Mouse (Mus musculus): ENCODE results near the gene Notch2. TPM values are rescaled to one million over a fixed set of nuclear protein-coding genes. Genes with fewer than 3 reads are reported as not detected.

Notch2 gene
- total RNA-seq, 2 experiments from 2014 or later, result 8.7 to 10.3 TPM

DNA sequence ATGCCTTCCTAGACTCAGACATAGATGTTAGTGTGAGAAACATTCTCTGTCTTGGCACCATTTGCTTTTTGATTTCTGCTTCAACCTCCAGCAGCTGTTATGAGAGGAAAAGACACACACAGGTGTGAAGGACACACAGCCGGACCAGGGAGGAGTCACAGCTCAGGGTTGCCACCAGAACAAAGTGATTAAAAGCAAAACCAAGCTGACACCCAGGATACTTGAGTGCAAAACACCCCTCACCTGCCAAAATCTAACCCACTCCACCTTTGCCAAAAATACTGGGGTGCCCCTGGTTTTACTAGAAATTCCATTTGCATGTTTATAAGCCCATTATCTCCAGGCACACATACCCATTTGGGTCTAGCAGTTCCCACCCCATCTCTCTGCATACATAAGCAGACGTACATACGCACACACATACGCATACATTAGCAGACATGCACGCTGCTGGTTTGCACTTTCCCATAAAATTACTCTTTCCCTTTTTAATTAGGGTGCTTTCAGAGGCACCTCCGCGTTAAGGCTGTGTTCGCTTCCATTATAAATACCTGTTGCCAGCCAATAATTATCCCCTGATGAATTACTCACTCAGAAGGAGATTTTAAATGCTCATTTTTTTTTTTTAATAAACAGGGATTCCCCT, 7.2 kb upstream of the Notch2 start:
- DNase-seq, result no peak
- Histone ChIP-seq H3K4me3 (no peak overlapping the region), H3K27ac (no peak overlapping the region)
- TF ChIP-seq CTCF (IDR thresholded peaks at IDR 0.05), result no peak
- intact Hi-C loops (cut with DNase I), result no loop called here

- Histone ChIP-seq H3K4me3 (no peak overlapping the region), H3K27ac (no peak overlapping the region)
- no peak for TF ChIP-seq CTCF (IDR thresholded peaks at IDR 0.05)
- no peak for DNase-seq
- intact Hi-C loops (cut with DNase I), result no loop called here
Observed at GRCm38 (mm10) chr3:98006973-98007372, 6.4 kb upstream of the Notch2 start.

DNA sequence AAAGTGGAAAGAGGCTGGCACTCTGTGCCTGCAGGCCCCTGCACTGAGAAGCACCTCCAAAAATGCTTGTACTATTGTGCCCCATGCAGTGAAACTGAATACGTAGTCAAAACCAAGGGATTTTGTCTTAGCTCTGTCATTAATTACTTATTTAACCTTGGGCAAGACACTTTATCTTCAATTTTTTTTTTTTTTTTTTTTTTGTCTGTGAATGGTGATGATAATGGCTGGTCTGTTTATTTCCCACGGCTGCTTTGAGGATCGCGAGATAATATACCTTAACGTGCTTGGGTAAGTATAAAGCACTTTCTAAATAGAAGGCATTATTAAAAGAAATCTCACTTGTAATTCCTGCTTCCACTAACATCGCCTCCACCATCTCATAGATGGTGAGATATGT, 5.2 kb upstream of the Notch2 start:
- no peak for DNase-seq
- no peak for TF ChIP-seq CTCF (IDR thresholded peaks at IDR 0.05)

GRCm38 (mm10) chr3:98009190-98009840, 4.0 kb upstream of the Notch2 start:
- no peak for DNase-seq
- intact Hi-C loops (cut with DNase I), result no loop called here

More for the DNA sequence above, 5.2 kb upstream of the Notch2 start:
- intact Hi-C loops (cut with DNase I), result no loop called here
- no peak overlapping the region for H3K4me3 ChIP-seq
- H3K27ac ChIP-seq, result no peak overlapping the region

DNA sequence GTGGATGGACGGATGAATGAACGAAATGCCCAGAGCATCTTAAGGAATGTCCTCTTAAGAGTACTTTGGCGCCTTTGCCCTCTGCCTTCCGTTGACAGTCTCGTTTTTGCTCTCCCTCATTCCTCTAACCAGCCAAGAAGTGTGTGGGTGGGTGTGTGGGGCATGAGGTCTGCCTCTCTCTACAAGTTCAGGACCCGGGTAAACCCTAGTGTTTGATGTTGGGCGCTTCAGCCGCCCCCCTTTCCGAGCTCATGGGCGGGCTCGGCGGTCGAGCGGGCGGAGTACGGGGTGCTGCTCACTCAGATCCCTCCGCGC, 284 bp upstream of the Notch2 start:
- TF ChIP-seq CTCF (IDR thresholded peaks at IDR 0.05), result no peak
- Histone ChIP-seq H3K27ac (peak overlapping the region; percentile 94), H3K4me3 (peak overlapping the region; percentile 93)
- intact Hi-C loops (cut with DNase I), result loop anchor here (5.0 kb wide), 1 partner anchor 84 kb away; no protein-coding TSS in a partner anchor
- no peak for DNase-seq

More at GRCm38 (mm10) chr3:98009190-98009840, 4.0 kb upstream of the Notch2 start:
- Histone ChIP-seq H3K27ac (no peak overlapping the region), H3K4me3 (no peak overlapping the region)
- TF ChIP-seq CTCF (IDR thresholded peaks at IDR 0.05), result no peak

DNA sequence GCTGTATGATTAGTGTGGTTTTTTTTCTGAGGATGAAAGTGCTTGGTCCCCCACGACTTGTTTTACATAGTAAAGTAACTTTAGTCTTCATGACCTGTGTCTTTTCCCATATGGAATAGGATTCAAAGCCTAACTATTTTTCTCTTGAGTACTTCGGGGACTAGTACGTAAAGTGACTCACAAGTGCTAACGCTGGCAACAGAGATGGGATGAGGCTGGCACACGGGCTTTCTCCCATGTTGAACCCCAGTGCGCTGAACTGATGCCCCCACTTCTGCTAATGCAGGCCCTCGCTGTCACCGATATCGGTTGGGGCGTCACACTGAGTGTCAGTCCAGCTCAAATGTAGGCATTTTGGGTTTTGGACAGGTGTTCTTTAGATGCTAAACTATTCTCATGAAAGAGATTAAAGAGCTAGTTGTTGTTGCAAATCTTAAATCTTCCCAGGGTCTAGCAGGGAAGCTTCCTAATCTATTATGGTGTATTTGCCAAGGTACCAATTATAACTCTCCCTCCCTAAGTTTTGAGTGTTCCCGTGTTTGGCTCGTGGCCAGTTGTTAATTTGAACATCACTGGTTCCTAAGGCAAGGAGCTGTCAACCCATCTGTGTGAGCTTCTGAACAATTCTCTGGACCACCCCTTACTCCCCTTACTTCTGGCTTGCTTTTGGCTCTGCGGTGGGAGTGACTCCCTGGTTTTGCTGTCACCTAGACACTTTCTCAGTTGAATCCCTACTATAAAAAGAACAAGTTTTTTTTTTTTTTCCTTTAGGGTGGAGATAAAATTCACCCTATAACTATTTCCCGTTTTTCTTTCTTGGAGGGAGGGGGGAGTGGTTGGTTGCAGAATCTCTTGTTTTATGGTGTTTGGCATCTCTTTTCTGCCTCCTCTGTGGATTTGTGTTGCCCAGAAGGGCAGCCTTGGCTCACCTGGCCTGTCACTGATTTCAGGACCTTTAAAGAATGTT, 2.2 kb downstream of the Notch2 start:
- H3K4me3 ChIP-seq, result peak overlapping the region; percentile 93
- peak overlapping the region; percentile 52; the same call in 1 of the 2 replicates for H3K27ac ChIP-seq
- no peak for TF ChIP-seq CTCF (IDR thresholded peaks at IDR 0.05)
- DNase-seq, result no peak
- intact Hi-C loops (cut with DNase I), result no loop called here

GRCm38 (mm10) chr3:98016901-98017591, 3.7 kb downstream of the Notch2 start:
- intact Hi-C loops (cut with DNase I), result no loop called here
- H3K27ac ChIP-seq, result no peak overlapping the region
- DNase-seq, result no peak
- H3K4me3 ChIP-seq, result peak overlapping the region; percentile 8; the same call in 1 of the 2 replicates
- no peak for TF ChIP-seq CTCF (IDR thresholded peaks at IDR 0.05)

GRCm38 (mm10) chr3:98018187-98018586, 4.9 kb downstream of the Notch2 start:
- no peak for TF ChIP-seq CTCF (IDR thresholded peaks at IDR 0.05)
- no peak for DNase-seq
- Histone ChIP-seq H3K4me3 (no peak overlapping the region), H3K27ac (no peak overlapping the region)
- intact Hi-C loops (cut with DNase I), result no loop called here

DNA sequence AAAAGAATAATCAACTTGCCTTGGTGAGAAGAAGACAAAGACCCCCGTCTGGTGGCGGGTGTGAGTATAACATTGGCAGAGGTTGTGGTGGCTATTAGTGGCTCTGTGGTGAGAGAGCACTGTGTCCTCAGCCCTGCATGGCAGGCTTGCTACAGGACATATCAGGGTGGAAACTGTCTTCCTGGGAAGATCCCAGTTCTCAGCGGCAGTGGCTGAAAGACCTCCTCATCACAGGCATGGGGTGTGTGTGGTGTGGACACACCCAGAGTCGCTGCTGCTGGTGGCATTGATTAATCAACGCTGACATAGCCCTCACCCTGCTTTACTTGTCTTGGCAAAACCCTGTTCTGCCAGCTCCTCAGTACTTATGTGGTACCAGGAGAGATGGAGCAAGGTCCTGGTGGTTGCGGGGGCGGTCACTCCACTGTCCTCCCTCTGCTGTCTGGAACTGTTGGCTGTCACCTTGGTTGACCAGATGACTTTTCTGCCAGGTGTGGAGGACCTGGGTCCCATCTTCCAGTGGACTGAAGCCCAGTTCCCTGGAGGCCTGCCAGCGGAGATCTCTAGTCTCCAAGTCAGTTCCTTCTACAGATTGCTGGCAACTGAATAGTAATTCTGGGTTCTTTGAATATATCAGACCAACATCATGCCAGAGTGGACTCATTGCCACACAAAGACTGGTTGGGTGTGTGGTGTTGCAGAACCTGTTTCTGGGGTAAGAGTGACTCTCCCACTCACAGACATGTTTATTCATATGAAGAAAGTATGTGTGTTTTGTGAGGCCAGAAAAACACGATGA, 7.3 kb downstream of the Notch2 start:
- DNase-seq, result peak; percentile 68
- Histone ChIP-seq H3K4me3 (no peak overlapping the region), H3K27ac (peak overlapping the region; percentile 6)
- 0 out of 2 replicates have a peak, but pooled peaks have one; percentile 0 for TF ChIP-seq CTCF (IDR thresholded peaks at IDR 0.05)
- intact Hi-C loops (cut with DNase I), result no loop called here

- peak overlapping the region; percentile 83 for H3K27ac ChIP-seq
- peak; percentile 73 for DNase-seq
- peak overlapping the region; percentile 64 for H3K4me3 ChIP-seq
- no peak for TF ChIP-seq CTCF (IDR thresholded peaks at IDR 0.05)
- intact Hi-C loops (cut with DNase I), result no loop called here
Observed at GRCm38 (mm10) chr3:98024288-98024848, 11.0 kb downstream of the Notch2 start.

DNA sequence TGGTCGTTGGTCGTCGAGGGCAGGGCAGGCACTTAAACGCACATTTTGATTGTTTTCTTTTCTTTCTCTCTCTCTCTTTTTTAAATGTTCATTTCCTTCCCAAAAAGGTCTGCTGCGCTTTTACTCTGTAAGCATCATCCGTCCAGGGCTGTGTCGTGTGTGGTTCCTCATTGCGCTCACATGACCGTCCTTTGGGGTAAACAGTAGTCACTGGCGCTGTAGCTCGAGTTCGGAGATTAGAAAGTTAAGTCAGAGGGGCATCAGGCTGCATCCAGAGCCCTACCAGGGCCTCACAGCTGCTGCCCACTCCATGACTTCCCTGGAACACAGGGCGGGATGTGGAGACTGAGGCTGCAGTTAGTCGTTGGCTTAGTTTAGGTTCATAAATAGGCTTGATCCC, 12.2 kb downstream of the Notch2 start:
- TF ChIP-seq CTCF (IDR thresholded peaks at IDR 0.05), result no peak
- Histone ChIP-seq H3K4me3 (peak overlapping the region; percentile 64), H3K27ac (peak overlapping the region; percentile 83)
- intact Hi-C loops (cut with DNase I), result no loop called here
- no peak for DNase-seq

Measured in gastrocnemius, adult 2 months (tissue).